10 mouse cellular contexts compared by ENCODE assay signal in the genomic region with DNA sequence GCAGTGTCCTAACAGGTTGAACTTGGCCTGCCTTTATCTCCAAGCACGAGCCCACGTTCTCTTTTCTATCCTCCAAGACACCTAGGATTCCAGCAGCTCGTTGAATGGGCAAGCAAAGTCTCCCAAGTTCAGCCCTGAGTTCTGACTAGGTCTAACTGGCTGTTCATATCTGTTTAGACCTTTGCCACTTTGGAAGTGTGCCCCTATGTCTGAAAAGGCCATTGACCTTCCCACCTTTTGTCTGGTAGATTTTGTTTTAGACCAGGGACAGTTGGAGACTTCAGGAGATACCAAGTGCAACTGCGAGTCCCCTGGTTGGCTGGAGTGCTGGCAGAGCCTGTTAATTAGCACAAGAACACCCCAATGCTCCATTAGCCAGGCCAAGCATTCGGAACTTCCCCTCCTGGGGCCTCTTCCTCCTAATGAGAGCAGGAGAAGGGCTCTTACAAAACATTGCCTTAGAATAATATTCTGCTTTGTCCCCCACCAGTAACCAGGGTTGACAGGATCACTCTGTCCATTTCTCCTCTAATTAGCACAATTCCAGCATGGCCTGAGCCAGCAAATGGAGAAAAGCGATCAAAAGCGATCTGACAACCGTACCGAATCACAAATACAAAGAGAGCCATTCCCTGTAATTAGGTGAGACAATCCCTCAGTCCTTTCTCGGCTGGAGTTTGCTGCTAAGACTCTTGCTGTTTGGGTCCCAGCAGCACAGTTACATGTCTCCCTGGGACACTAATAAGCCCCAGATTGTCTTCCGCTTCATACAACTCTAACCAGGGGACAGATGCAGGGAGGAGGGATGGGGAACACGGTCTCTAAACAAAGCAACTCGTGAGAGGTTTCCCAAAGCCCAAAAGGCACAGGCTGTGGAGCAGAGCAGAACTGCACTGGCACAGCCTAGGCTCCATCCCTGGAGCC. TPM values are rescaled to one million over a fixed set of nuclear protein-coding genes. Genes with fewer than 3 reads are reported as not detected.
DNase-seq lines count a peak whose midpoint lies in the region; ATAC-seq lines count a peak whose summit lies in the region.
"Had no signal": no experiment of that assay in that cellular context is flagged by ENCODE, and none has a peak within 500 bp of the region (broad histone marks: within the 10 kb centered on the region; RNA-seq: fewer than 3 reads in every experiment).

No protein-coding gene starts in this region.

- peak overlapping the region; percentile 89 for H3K27ac ChIP-seq in forebrain, embryonic 12.5 days
- H3K27ac ChIP-seq in midbrain, embryonic 16.5 days (ENCODE audit: low read length) = 0 out of 2 replicates have a peak overlapping the region, but pooled peaks have one; percentile 24
- H3K27ac ChIP-seq: limb, embryonic 15.5 days had no signal

- no peak overlapping the region for H3K4me3 ChIP-seq in forebrain, embryonic 12.5 days (replicated peaks)
- H3K4me3 ChIP-seq in midbrain, embryonic 16.5 days (ENCODE audit: low read depth, low read length) = no peak overlapping the region
- H3K4me3 ChIP-seq: limb, embryonic 15.5 days had no signal

- peak; percentile 89 for ATAC-seq in forebrain, embryonic 12.5 days (ENCODE audit: low FRiP score)
- peak; percentile 89 for ATAC-seq in midbrain, embryonic 16.5 days
- ATAC-seq in monocyte, adult 5-6 weeks (replicated peaks; ENCODE audit: insufficient number of reproducible peaks, low FRiP score, low TSS enrichment, poor library complexity, severe bottlenecking) = no peak

- 0 out of 2 replicates have a peak overlapping the region, but pooled peaks have one; percentile 28 for H3K4me2 ChIP-seq in forebrain, embryonic 12.5 days
- H3K4me2 ChIP-seq in midbrain, embryonic 16.5 days (ENCODE audit: low read length) = no peak overlapping the region
- H3K4me2 ChIP-seq: limb, embryonic 15.5 days had no signal

- DNase-seq in embryo, embryonic 11 days = peak; percentile 49
- DNase-seq in layer of hippocampus, adult 9-10 months (ENCODE audit: low spot score) = peak; percentile 18
- no peak for DNase-seq in lung, postnatal 14 days
- DNase-seq in gastrocnemius, postnatal 10 days = no peak
- DNase-seq: heart, postnatal 10 days had no signal

- no peak overlapping the region for H3K9ac ChIP-seq in forebrain, embryonic 12.5 days
- H3K9ac ChIP-seq in midbrain, embryonic 16.5 days (ENCODE audit: low read depth, low read length) = no peak overlapping the region
- H3K9ac ChIP-seq: limb, embryonic 15.5 days had no signal

- H3K9me3 ChIP-seq in forebrain, embryonic 12.5 days = no peaks in the 10 kb centered on the region
- H3K9me3 ChIP-seq in midbrain, embryonic 16.5 days (replicated peaks; ENCODE audit: control insufficient read depth, low read length, poor library complexity, severe bottlenecking) = no peaks in the 10 kb centered on the region
- H3K9me3 ChIP-seq: limb, embryonic 15.5 days had no signal

- WGBS in forebrain, embryonic 12.5 days = 12% methylated on average over 13 of the region's 13 CpGs
- WGBS in midbrain, embryonic 16.5 days = 23% methylated on average over 13 of the region's 13 CpGs

- H3K36me3 ChIP-seq in forebrain, embryonic 12.5 days (replicated peaks) = no peaks in the 10 kb centered on the region
- H3K36me3 ChIP-seq in midbrain, embryonic 16.5 days (ENCODE audit: control insufficient read depth, insufficient read depth, low read length) = no peaks in the 10 kb centered on the region

- H3K4me1 ChIP-seq in forebrain, embryonic 12.5 days = peaks cover 36% of the 10 kb centered on the region
- H3K4me1 ChIP-seq in midbrain, embryonic 16.5 days (ENCODE audit: control insufficient read depth, insufficient read depth, low read length) = no peaks in the 10 kb centered on the region
- H3K4me1 ChIP-seq: limb, embryonic 15.5 days had no signal

- 0 out of 2 replicates have a peak, but pooled peaks cover 3% of the 10 kb centered on the region for H3K27me3 ChIP-seq in forebrain, embryonic 12.5 days
- H3K27me3 ChIP-seq in midbrain, embryonic 16.5 days (ENCODE audit: control insufficient read depth, insufficient read depth, low read depth, low read length) = no peaks in the 10 kb centered on the region
- H3K27me3 ChIP-seq: limb, embryonic 15.5 days had no signal

RNA-seq across cellular contexts. Expression of a gene that starts 37.4 kb away (rescaled TPM):
- 0.08 and 0.37 TPM in 2 replicates for polyA plus RNA-seq in forebrain, embryonic 12.5 days (2016; fragmentation: Nextera tagmentation; extraction: Ambion mirVana)
- 1.5 and 1.9 TPM in 2 replicates for polyA plus RNA-seq in midbrain, embryonic 16.5 days (2015; fragmentation: Nextera tagmentation; extraction: Ambion mirVana)
- not detected in 3 replicates for total RNA-seq in monocyte, adult 5-6 weeks (2017)
- total RNA-seq in gastrocnemius, postnatal 10 days (2021) = under 1 TPM in 1 of 2 experiments, not detected in 1; 0.07 TPM
- total RNA-seq: heart, postnatal 10 days had no signal
- polyA plus RNA-seq: stomach, embryonic 16.5 days had no signal

Comparison
In these comparisons a context has a peak if more than half of its experiments do, and no peak if none do; other contexts are left out.
1. DNase-seq: peak in embryo, embryonic 11 days (single experiment) and layer of hippocampus, adult 9-10 months (single experiment); none in lung, postnatal 14 days (single experiment) and gastrocnemius, postnatal 10 days (single experiment).